Mouse (Mus musculus) ES-E14 (cell line): ENCODE results near the gene Tada3.

Experiments used
- CHD2 ChIP-seq: IDR thresholded peaks from 2 replicates; pipeline ENCODE4 v1.6.1; 2014; ENCODE audit warnings: mild to moderate bottlenecking, low read depth, low read length, inconsistent platforms
- HCFC1 ChIP-seq: IDR thresholded peaks from 2 replicates; pipeline ENCODE4 v1.6.1; 2012; ENCODE audit warnings: low read length, inconsistent platforms, borderline replicate concordance; ENCODE audit not compliant: insufficient read depth
- MAFK ChIP-seq: IDR thresholded peaks from 2 replicates; pipeline ENCODE4 v1.6.1; 2014; ENCODE audit warnings: mild to moderate bottlenecking, low read depth, low read length, inconsistent platforms; ENCODE audit not compliant: insufficient read depth
- ZC3H11A ChIP-seq: IDR thresholded peaks from 2 replicates; pipeline ENCODE4 v1.6.1; 2012; ENCODE audit warnings: low read depth, mild to moderate bottlenecking, inconsistent platforms, low read length, borderline replicate concordance
- ZNF384 ChIP-seq: IDR thresholded peaks from 2 replicates; pipeline ENCODE4 v1.6.1; 2012; ENCODE audit warnings: low read depth, low read length, inconsistent platforms

GRCm38 (mm10) chr6:113346897-113347296 is 30.8 kb downstream of the Tada3 start:
- no peak for TF ChIP-seq HCFC1
- TF ChIP-seq CHD2 = no peak
- no peak for TF ChIP-seq MAFK
- TF ChIP-seq ZNF384 = no peak
- no peak for TF ChIP-seq ZC3H11A
